Mouse (Mus musculus): ENCODE results near the gene Krt24. TPM values are rescaled to one million over a fixed set of nuclear protein-coding genes. Genes with fewer than 3 reads are reported as not detected.
"Not testable (repeated sequence)": the region's sequence is repeated elsewhere in the genome, so short reads cannot be mapped to it uniquely, and the experiment has no call there.

Gene Krt24
- polyA plus RNA-seq, 1 experiment from 2014 or later = not detected

DNA sequence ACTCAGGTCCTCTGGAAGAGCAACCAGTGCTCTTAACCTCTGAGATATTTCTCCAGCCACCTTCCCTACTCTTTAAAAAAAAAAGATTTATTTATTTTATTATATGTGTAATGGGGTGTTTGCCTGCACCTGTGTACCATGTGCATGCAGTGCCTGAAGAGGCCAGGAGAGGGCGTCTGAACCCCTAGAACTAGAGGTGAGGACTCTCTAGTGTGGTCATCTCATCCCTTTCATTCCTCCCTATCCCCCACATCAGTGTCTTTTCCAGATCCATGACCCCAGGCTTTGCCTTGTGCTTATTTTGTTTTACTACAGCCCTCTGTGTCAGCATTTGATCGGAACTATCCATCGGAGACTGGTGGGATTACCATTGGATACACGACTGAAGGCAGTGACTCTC, 35.9 kb downstream of the Krt24 start:
- WGBS = 62% methylated on average over 4 of the region's 4 CpGs
- Histone ChIP-seq H3K36me3 (ENCODE audit: insufficient read depth, low read length) (no peaks in the 10 kb centered on the region), H3K9ac (ENCODE audit: low read depth, low read length) (no peak overlapping the region), H3K4me3 (replicated peaks; ENCODE audit: low read depth, low read length) (no peak overlapping the region), H3K9me3 (replicated peaks; ENCODE audit: low read length) (no peaks in the 10 kb centered on the region), H3K27ac (no peak overlapping the region), H3K27me3 (ENCODE audit: insufficient read depth, low read length) (no peaks in the 10 kb centered on the region), H3K4me1 (replicated peaks; ENCODE audit: insufficient read depth, low read length) (0 out of 2 replicates have a peak, but pooled peaks cover 1% of the 10 kb centered on the region), H3K4me2 (ENCODE audit: low read length) (no peak overlapping the region)
- DNase-seq (ENCODE audit: low spot score) = no peak
- no peak for ATAC-seq (replicated peaks; ENCODE audit: low FRiP score, low read depth)
- TF ChIP-seq CTCF (IDR thresholded peaks at IDR 0.05; ENCODE audit: low read depth) = peak; percentile 67

- H3K27ac ChIP-seq = no peak overlapping the region
- no peak overlapping the region for H3K4me2 ChIP-seq (ENCODE audit: low read length)
- H3K36me3 ChIP-seq (ENCODE audit: insufficient read depth, low read length) = no peaks in the 10 kb centered on the region
- no peak for TF ChIP-seq CTCF (IDR thresholded peaks at IDR 0.05; ENCODE audit: low read depth)
- DNase-seq (ENCODE audit: low spot score) (no peak), ATAC-seq (replicated peaks; ENCODE audit: low FRiP score, low read depth) (no peak)
- H3K27me3 ChIP-seq (ENCODE audit: insufficient read depth, low read length) = no peaks in the 10 kb centered on the region
- H3K4me1 ChIP-seq (replicated peaks; ENCODE audit: insufficient read depth, low read length) = 0 out of 2 replicates have a peak, but pooled peaks cover 7% of the 10 kb centered on the region
- WGBS = 94% methylated on average over 4 of the region's 4 CpGs
- no peak overlapping the region for H3K9ac ChIP-seq (ENCODE audit: low read depth, low read length)
- H3K4me3 ChIP-seq (replicated peaks; ENCODE audit: low read depth, low read length) = no peak overlapping the region
- no peaks in the 10 kb centered on the region for H3K9me3 ChIP-seq (replicated peaks; ENCODE audit: low read length)
Measured at GRCm38 (mm10) chr11:99247916-99248315, 37.1 kb downstream of the Krt24 start.

- not testable (repeated sequence) for H3K9me3 ChIP-seq (replicated peaks; ENCODE audit: low read length); DNase-seq (ENCODE audit: low spot score); H3K36me3 ChIP-seq (ENCODE audit: insufficient read depth, low read length); H3K4me3 ChIP-seq (replicated peaks; ENCODE audit: low read depth, low read length); H3K9ac ChIP-seq (ENCODE audit: low read depth, low read length); ATAC-seq (replicated peaks; ENCODE audit: low FRiP score, low read depth); H3K27me3 ChIP-seq (ENCODE audit: insufficient read depth, low read length); H3K4me2 ChIP-seq (ENCODE audit: low read length); H3K4me1 ChIP-seq (replicated peaks; ENCODE audit: insufficient read depth, low read length); H3K27ac ChIP-seq
- 0 out of 2 replicates have a peak, but pooled peaks have one; percentile 4 for TF ChIP-seq CTCF (IDR thresholded peaks at IDR 0.05; ENCODE audit: low read depth)
- 52% methylated on average over 3 of the region's 3 CpGs for WGBS
Measured at GRCm38 (mm10) chr11:99244519-99244918, 40.5 kb downstream of the Krt24 start.

GRCm38 (mm10) chr11:99243820-99244374, 41.2 kb downstream of the Krt24 start, which contains the start of gene Krt222:
Gene Krt222 (minus strand): TSS chr11:99244085.
- no peaks in the 10 kb centered on the region for H3K27me3 ChIP-seq (ENCODE audit: insufficient read depth, low read length)
- peak within 1 kb of the TSS; percentile 59 for H3K4me2 ChIP-seq (ENCODE audit: low read length)
- peak within 1 kb of the TSS; percentile 23; the same call in 1 of the 2 replicates for H3K9ac ChIP-seq (ENCODE audit: low read depth, low read length)
- no peak within 1 kb of the TSS for H3K27ac ChIP-seq
- ATAC-seq (replicated peaks; ENCODE audit: low FRiP score, low read depth) (no peak; the same call in 1 of the 2 replicates), DNase-seq (ENCODE audit: low spot score) (peak; percentile 40)
- peak within 1 kb of the TSS; percentile 24 for H3K4me3 ChIP-seq (replicated peaks; ENCODE audit: low read depth, low read length)
- H3K4me1 ChIP-seq (replicated peaks; ENCODE audit: insufficient read depth, low read length) = 0 out of 2 replicates have a peak, but pooled peaks cover 7% of the 10 kb centered on the region
- 2% methylated on average over 17 of the region's 17 CpGs for whole genome bisulfite sequencing
- TF ChIP-seq CTCF (IDR thresholded peaks at IDR 0.05; ENCODE audit: low read depth) = no peak
- no peaks in the 10 kb centered on the region for H3K9me3 ChIP-seq (replicated peaks; ENCODE audit: low read length)
- no peaks in the 10 kb centered on the region for H3K36me3 ChIP-seq (ENCODE audit: insufficient read depth, low read length)

GRCm38 (mm10) chr11:99243200-99243819, 41.8 kb downstream of the Krt24 start:
- Histone ChIP-seq H3K4me2 (ENCODE audit: low read length) (peak overlapping the region; percentile 59), H3K27ac (no peak overlapping the region), H3K36me3 (ENCODE audit: insufficient read depth, low read length) (no peaks in the 10 kb centered on the region), H3K9ac (ENCODE audit: low read depth, low read length) (peak overlapping the region; percentile 23; the same call in 1 of the 2 replicates), H3K4me3 (replicated peaks; ENCODE audit: low read depth, low read length) (peak overlapping the region; percentile 24), H3K9me3 (replicated peaks; ENCODE audit: low read length) (no peaks in the 10 kb centered on the region), H3K4me1 (replicated peaks; ENCODE audit: insufficient read depth, low read length) (0 out of 2 replicates have a peak, but pooled peaks cover 7% of the 10 kb centered on the region), H3K27me3 (ENCODE audit: insufficient read depth, low read length) (no peaks in the 10 kb centered on the region)
- no peak for TF ChIP-seq CTCF (IDR thresholded peaks at IDR 0.05; ENCODE audit: low read depth)
- WGBS = 43% methylated on average over 3 of the region's 3 CpGs
- ATAC-seq (replicated peaks; ENCODE audit: low FRiP score, low read depth) (no peak), DNase-seq (ENCODE audit: low spot score) (no peak)

DNA sequence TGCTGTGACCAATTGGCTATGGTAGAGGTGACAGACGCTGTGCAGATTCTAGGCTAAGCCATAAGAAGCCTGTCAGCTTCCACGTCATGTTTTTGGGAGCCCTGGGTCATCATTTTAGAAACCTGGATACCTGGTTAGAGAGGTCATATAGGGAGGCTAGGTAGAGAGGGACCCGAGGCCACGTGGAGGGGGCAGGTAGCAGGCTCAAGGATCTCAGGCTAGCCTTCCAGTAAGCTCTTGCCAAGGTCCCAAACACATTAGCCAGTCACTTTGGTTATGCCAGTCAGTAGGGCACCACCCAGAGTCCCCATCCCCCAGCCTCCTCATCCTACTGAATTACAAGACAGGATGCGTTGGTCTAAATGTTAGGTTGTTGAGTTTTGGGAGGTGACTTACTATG, 43.0 kb downstream of the Krt24 start:
- no peak for TF ChIP-seq CTCF (IDR thresholded peaks at IDR 0.05; ENCODE audit: low read depth)
- Histone ChIP-seq H3K4me1 (replicated peaks; ENCODE audit: insufficient read depth, low read length) (0 out of 2 replicates have a peak, but pooled peaks cover 7% of the 10 kb centered on the region), H3K27me3 (ENCODE audit: insufficient read depth, low read length) (no peaks in the 10 kb centered on the region), H3K36me3 (ENCODE audit: insufficient read depth, low read length) (no peaks in the 10 kb centered on the region), H3K4me3 (replicated peaks; ENCODE audit: low read depth, low read length) (no peak overlapping the region), H3K27ac (no peak overlapping the region), H3K9me3 (replicated peaks; ENCODE audit: low read length) (no peaks in the 10 kb centered on the region), H3K9ac (ENCODE audit: low read depth, low read length) (no peak overlapping the region), H3K4me2 (ENCODE audit: low read length) (no peak overlapping the region)
- DNase-seq (ENCODE audit: low spot score) (no peak), ATAC-seq (replicated peaks; ENCODE audit: low FRiP score, low read depth) (no peak)
- 79% methylated on average over 5 of the region's 5 CpGs for WGBS
